Mouse (Mus musculus): Measurements from ENCODE around the gene Dnttip1.

DNA sequence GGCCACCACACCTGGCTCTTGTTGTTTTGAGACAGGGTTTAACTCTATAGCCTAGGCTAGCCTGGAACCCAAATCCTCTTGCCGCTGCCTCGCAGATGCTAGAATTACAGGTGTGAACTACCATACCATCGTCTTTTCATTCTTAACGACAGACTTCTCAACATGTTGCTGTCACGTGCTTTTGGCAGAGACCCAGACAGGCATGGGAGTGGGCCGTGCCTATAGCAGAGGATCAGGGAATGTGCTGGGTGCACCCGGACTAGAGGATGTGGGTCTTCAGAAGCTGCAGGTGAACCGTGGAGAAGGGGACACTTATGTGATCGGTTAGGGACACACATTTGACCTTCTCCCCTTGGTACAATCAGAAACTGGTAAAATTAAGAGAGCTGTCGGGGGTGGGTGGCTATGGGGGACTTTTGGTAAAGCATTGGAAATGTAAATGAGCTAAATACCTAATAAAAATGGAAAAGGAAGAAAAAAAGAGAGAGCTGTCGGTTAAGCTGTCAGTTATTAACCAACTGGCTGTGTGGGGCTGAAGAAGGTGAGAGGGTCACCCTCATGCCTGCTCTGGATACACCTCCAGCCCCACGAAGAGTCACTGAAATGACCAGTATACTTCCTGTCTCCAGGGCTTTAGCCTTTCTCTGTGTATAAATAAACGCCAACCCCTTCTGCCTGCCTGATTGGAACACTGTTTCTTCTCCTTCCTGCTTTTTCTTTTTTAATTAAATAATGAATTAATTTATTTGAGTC is 54.6 kb downstream of the Dnttip1 start:
- TF ChIP-seq ZC3H11A (IDR thresholded peaks at IDR 0.05; ENCODE audit: low read depth, low read length) (no peak), CTCF (IDR thresholded peaks at IDR 0.05 in 2 of 3, conservative IDR thresholded peaks at IDR 0.05 in 1 of 3; ENCODE audit: control insufficient read depth in 1 of 3, insufficient read depth in 1 of 3, low read depth in 2 of 3, low read length in 3 of 3, poor library complexity in 1 of 3, severe bottlenecking in 1 of 3) (no peak), MAZ (IDR thresholded peaks at IDR 0.05; ENCODE audit: low read depth, low read length) (no peak), SMC3 (IDR thresholded peaks at IDR 0.05; ENCODE audit: low read depth, low read length) (no peak), ZKSCAN1 (IDR thresholded peaks at IDR 0.05; ENCODE audit: low read depth, low read length) (no peak), EP300 (IDR thresholded peaks at IDR 0.05; ENCODE audit: low read depth in 1 of 2, low read length in 2 of 2) (no peak), ZNF384 (IDR thresholded peaks at IDR 0.05; ENCODE audit: low read depth, low read length) (no peak), POLR2A (IDR thresholded peaks at IDR 0.05; ENCODE audit: control insufficient read depth in 1 of 2, insufficient read depth in 1 of 2, low read depth in 1 of 2, low read length in 2 of 2, poor library complexity in 1 of 2) (no peak), MAX (IDR thresholded peaks at IDR 0.05; ENCODE audit: low read length) (no peak)

Data from MEL (cell line).